Mouse (Mus musculus) bone marrow macrophage, adult 2 months (primary cell): Measurements from ENCODE around the gene Apoa5.

Experiments used
- CTCF ChIP-seq: IDR thresholded peaks from 2 replicates; pipeline ENCODE4 v1.5.1; 2012; ENCODE audit warnings: low read depth, mild to moderate bottlenecking, low read length, moderate library complexity
- POLR2A ChIP-seq: IDR thresholded peaks from 2 replicates; pipeline ENCODE4 v1.6.1; 2012; ENCODE audit warnings: mild to moderate bottlenecking, low read depth, low read length, borderline replicate concordance

GRCm38 (mm10) chr9:46309121-46309520 is 40.7 kb downstream of the Apoa5 start:
- TF ChIP-seq POLR2A, result no peak
- no peak for TF ChIP-seq CTCF
